Mouse (Mus musculus) thymus, postnatal 4 days (tissue): ENCODE results near the gene Pan2.
A peak's percentile ranks its signal among the peaks of the same experiment; 100 is the strongest.

Source experiments
- DNase-seq: peaks from one replicate; pipeline ENCODE4 v3.0.0; 2021

Pan2 gene

DNA sequence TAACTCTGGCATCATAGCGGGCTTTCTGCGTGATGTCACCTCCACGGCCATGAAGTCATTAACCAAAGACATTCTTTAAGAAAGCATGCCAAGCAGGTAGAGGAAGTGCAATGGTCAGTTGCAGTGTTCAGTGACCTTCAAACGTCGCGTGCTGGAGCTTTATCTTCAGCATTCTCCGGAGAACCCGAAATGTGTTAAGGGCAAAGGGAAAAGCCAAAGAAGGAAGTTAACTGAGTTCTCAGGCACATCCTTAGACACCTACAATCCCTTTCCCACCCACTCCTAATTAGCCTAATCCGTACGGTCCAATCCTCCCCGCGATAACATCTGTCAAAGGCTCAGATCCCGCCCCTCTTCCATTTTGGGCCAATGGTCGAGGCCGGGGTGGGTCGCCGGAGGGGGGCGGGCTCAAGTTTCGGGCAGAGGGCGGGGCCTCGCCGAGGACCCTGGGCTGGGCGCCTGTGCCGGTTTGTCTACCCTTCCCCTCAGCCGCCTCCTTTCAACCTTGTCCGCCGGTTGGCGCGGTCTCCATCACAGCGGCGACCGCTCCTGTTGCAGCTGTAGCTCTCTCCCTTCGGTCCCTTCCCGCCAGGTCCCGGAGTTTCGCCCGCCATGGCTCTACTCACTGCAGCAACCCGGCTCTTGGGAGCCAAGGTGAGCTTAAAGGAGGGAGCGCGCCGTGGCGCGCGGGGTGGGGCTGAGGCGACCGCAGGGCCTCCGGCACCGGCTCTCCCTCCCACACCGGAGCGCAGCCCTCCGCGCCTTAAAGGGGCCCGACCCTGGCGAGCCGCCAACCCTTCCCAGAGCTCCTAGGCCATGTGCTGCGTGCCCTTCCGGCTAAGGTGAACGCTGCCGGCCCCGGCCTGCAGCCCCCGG is 34.4 kb downstream of the Pan2 start, which contains the start of gene Cs:
Cs (plus strand) TSS at position 429 of the 876 bp plus-strand sequence.
- DNase-seq = peak; percentile 99

DNA sequence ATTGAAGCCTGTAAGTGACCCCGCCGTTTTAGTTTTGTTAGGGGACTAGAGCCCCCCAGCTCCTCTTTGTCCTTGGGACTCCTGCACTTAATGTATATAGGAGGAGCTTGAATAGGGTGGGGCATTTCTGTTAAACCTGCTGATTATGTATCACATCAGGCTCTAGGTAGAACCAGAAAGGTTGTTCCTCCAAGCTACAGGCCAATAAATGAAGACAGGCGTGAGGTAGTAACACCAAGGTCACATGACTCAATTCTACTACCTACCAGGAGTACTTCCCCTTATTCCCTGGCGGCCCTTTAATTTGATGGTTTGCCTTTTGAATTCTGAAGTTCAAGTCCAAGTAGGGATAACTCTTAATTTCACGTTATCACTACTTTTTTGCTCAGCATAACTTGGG is 35.3 kb downstream of the Pan2 start:
- DNase-seq = no peak

DNA sequence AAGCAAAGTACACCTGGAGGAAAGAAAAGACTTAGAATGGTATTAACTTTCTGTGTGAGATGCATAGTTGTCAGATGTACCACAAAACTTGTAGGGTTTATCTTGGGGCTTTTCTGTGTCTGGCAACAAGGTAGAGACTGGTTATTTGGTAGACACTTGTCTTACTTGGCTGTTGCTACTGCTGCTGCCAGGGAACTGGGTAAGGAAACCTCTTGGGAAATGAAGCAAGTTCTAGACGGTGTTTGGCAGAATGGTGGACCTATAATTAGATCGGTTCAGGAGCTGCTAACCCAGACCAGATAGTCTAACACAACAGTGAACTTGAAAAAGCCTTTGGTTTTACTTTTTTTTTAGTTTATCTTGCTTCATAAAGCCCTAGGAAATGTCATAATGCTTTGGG is 35.8 kb downstream of the Pan2 start:
- no peak for DNase-seq

DNA sequence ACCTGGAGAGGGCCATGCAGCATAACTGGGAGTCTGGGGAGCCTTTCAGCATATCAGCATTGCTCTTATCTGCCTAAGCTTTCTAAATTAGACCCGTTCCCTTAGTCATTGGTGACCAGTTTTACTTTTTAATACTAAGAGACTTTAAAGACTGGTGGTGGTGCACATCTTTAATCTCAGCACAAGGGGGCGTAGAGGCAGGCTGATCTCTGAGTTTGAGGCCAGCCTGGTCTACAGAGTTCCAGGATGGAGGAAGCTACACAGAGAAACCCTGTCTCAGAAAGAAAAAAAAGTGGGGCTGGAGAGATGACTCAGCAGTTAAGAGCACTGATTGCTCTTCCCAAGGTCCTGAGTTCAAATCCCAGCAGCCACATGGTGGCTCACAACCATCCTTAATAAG is 37.1 kb downstream of the Pan2 start:
- no peak for DNase-seq

DNA sequence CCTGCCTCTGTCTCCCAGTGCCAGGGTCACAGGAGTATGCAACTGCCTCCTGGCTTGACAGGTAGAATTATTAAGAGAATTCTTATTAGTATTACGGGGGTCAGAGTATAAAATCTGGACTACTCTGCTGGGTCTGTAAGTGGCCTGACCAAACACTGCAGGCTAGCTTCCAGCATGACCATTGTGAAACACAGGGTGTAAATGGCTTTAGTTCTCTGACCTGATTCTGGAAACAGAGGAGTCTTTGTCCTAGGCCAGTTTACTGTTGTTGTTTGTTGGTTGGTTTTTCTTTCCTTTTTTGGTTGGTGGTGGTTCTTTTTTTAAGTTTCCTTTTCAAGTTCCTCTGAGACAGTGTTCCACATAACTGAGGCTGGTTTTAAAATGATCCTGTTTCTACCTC is 40.3 kb downstream of the Pan2 start:
- no peak for DNase-seq

DNA sequence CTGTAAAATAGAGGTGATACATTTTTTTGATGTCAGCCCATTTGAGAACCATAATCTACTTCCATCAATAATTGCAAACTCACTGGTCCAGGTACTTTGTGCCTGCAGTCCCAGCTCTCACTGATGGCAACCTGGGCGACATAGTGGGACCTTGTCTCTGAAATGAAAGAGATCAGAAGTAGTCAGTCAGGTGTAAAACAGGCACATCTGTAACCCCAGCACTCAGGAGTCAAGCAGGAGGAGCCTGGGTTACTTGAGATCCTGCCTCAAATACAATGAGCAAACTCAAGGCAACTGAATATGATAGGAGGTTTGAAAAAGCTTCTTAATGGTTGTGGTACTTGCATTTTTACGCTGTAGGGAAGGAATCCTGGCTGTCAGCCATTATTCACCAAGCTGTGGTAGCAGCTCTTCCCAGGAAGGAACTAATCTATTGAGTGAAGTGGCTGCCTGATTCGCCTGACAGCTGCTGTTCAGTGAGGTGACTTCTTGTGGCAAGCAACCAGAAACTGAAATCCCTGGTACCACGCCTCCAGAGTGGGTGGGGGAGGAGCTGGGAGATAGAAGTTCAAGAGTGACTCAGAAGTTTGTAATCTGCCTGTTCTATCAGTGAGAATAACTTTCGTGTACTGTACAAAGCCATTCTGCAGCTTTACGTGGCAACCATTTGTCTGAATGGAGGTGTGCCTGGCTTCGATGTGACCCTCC is 41.6 kb downstream of the Pan2 start:
- peak; percentile 81 for DNase-seq

DNA sequence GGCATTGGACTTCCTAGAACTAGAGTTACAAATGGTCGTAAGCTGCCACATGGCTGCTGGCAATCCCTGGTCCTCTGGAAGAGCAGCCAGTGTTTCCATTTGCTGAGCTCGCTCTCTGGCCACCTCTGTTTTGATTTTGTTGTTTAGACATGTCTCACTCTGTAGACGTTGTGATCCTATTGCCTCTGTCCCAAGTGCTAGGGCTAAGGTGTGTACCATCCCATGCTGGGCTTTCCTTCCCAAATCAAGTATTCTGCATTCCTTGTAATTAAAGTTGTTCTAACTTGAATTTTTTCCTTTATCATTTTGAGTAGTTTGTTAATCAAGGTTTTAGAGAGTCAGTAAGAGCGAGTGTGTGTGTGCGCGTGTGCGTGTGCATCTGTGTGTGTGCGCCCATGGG is 44.4 kb downstream of the Pan2 start:
- DNase-seq = no peak

DNA sequence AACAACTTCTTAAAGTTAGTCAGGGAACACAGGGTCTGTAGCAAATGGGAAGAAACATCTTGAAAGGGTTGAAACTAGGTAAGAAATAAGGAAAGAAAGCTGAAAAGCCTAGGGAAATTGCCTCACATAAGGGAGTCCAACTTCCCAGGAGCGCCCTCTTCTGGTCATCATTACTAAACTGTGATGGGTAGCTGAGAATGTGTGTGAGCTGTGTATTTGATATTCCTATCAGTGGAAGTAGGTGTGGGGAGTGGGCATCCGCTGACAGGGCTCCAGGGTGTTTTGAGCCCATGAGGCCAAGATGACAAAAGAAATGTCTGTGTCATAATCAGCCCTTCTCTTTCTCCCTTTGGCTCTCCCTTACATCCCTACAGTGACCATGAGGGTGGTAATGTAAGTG is 55.7 kb downstream of the Pan2 start:
- peak; percentile 75 for DNase-seq

DNA sequence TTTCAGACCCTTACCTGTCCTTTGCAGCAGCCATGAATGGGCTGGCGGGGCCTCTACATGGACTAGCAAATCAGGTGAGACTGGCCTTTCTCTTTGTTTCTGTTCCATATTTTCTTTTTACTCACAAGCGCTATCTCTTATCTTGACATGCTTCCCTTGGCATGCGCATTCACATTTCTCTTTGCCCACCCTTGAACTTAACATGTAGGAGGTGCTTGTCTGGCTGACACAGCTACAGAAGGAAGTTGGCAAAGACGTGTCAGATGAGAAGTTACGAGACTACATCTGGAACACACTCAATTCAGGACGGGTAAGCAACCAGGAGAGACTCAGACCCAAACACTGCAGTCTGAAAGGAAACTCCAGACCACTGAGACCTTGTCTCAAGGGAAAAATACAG is 56.1 kb downstream of the Pan2 start:
- no peak for DNase-seq

DNA sequence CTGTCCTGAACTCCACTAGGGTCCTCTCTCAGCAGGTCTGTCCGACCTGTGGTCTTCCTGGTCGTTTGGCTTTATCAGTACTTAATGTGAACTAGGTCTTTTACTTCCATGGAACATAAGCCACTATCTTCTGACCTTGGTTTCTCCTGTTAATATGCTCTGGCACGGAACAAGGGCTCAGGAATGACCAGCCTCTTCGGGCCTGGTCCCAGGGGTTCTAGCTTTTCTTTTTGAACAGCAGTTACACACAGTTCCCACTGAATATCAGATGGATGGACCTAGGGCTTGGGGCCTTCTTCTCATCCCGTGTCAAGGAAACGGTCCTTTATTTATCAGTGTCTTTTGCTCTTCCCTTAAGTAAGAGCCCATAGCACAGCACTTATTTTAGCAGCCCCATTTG is 58.7 kb downstream of the Pan2 start:
- no peak for DNase-seq

DNA sequence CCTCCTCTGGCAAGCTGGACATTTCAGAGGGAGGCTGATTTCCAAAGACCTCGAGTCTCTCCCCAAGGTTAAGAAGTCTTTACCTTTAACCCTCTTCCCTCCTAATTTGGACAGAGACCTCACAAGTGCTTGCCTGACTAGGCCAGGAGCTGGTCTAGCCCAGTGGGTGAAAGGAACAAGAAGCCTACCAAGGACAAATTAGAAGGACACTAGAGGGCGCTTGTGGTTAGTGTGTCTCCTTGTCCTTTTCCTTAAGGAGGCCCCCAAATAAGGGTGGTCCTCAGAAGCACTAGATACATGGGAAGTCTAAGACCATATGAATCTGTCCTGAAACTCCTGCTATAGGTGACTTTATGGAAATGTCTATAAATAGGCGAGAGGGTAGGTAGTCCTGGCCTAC is 59.4 kb downstream of the Pan2 start:
- no peak for DNase-seq

DNA sequence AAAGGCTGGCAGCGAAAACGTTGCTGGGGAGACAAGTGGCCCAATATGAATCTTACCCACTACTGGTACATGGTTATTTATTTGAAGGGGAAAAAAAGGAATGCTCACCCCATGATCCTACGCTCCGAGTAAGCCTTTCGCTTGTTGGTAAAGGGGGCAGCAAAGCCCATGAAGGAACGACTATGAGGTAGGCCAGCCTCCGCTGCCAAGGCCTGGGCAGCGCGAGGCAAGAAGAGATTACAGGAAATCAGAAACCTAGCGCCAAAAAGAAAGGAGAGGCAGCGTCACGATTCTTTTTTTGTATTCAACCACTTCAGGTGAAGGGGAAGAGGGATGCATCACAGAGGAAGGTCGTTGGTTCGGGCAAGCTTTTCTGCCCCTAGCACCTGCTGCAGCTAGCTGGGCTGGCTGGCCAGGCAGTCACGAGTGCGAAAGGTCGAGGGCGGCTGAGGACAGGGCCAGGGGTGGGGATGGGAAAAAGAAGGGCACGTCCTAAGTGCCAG is 64.8 kb downstream of the Pan2 start:
- no peak for DNase-seq

DNA sequence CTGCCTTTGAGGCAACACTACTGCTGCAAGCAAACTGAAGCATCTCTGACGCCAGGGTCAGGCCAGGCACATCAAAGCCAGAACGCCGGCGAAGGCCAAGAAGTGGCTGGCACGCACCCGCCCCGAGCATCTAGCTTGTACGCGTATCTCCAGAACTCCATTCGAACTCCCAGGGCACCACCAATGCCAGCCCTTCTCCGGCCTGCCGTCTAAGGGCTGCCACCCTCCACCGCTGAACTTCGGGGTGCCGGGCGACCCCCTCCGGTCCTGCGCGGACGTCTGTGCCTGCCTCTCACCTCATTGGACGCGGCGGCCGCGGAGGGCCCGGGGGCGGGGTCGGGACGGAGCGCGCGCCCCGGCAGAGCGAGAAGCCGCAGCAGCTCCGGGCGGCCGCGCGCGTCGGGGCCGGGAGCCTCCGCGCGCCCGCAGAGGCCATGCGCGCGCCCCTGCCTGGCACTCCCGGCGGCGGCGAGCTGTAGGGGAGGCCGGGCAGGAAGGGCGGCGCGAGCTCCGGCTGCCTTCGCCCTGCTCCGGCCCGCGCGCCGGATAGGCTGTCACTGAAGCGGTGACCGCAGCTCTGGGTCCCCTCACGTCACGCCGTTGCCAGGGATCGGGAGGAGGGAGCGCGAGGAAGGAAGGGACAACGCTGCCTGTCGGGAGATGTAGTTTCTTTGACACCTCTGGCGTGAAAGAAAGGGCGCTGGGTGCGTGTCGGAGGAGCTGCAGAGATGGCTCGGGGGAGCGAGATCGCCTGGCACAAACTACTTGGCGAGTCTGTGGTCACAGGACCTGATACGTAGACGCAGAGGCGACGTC is 65.5 kb downstream of the Pan2 start, which contains the start of gene Coq10a:
Coq10a (minus strand) TSS at position 596 of the 816 bp plus-strand sequence.
- peak; percentile 94 for DNase-seq

DNA sequence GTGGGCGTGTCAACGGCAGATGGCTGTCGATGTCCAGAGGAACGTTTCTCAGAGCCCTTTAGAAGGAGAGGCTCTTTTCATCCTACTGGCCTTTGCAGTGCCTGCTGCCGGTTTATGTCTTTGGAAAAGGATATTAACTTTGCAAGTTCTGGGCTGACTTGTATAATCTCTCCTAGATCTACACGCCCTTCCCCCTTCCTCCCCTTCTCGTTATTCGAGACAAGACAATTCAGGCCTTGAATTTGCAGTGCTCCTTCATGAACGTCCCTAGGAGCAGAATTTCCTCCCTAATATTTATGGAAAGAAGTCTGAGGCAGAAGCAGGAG is 66.0 kb downstream of the Pan2 start:
- DNase-seq = no peak

DNA sequence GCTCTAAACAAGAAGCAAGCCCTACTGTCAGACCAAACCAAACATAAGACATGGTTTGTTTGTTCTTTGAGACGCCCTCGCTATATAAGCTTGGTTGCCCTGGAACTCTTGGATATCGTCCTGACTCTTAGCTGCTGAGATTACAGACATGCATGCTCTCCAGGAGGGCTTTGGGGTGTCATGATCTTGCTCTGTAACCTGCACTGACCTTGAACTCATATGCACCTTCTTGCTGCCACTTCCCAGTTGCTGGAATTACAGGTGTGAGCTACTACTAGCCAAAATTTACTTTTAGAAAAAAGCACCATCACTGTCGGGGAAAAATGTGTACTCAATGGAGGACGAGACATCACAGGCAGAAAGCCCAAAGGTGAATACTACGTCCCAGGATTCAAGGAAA is 66.5 kb downstream of the Pan2 start:
- no peak for DNase-seq

DNA sequence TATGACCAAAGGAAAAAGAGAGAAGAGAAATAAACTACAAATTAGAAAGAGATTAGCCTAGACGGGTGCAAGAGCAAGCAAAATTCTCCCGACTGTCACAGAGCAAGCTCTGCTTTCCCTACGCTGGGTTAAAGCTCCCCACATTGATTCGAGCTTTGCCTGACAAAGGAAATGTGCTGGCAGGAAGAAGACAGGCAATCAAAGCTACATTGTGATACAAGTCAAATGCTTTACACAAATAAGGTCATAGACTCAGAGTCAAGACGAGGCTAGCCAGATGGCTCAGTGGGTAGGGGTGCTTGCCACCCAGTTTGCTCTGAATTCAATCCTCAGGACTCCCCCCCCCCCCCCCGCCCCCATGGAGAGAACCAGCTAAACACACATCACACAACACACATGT is 66.9 kb downstream of the Pan2 start:
- DNase-seq = no peak

DNA sequence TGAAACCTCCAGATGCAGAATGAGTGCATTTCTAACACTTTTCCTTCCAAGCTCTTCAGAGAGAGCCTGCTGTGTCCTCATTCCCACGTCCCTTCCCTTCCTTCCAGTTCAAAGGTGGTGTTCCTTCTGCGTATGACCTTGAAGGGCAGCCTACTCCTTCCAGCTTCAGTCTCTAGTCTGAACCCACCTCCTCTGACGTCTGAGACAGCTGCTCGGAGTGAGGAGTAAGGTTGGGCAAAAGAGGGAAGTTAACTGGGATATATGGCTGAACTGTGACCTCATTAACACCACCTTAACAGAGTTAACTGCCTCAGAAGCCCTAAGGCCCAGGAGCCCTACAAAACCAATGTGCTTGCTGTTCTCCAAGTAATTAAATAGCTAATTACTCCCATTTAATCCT is 67.5 kb downstream of the Pan2 start:
- no peak for DNase-seq
